Mouse (Mus musculus) forelimb bud, embryonic 11.5 days (tissue): Measurements from ENCODE around the gene Mmp1b.
"Not testable (repeated sequence)": the region's sequence is repeated elsewhere in the genome, so short reads cannot be mapped to it uniquely, and the experiment has no call there.

Experiments used
- DNase-seq: peaks from one replicate; pipeline ENCODE4 v3.0.0-alpha.2; 2012; ENCODE audit warnings: low read depth, low spot score

The Mmp1b gene

DNA sequence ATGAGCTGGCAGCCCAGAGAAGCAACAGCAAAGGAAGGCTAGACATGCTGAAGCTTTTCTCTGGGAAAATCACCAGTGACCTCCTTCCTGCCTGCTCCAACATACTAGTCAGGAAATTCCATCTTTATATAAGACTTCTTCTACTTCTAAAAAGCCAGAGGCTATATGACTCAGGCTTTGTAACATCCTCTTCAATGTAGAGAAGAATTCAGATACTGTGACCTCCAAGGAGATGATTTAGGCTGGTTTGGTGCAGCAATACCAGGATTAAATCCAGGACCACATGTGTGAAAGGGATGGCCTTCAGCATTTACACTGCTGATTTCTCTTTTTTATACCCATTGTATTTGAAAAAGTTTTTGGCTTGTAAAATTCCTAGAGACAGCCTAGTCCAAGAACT lies at the start of gene Mmp1b:
Mmp1b (minus strand) TSS at position 101 of the 400 bp plus-strand sequence.
- DNase-seq: no peak

DNA sequence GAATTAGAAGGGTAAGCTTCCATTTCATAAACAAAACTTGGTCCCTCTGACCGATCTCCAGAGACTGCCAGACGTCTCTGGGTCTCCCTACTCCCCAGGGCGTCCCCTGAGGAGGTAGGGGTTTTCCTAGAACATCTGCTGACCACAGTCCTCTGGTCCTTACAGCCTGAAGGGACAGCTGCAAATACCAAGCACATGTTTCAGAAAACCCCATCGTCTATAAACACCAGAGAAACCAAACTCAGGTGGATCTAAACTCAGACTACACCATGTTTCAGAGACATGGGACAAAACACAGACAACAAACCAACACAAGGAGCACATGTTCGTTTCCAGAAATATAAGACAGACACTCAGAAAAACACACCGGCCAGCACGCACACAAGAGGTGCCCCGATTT lies 8.7 kb upstream of the Mmp1b start:
- DNase-seq: not testable (repeated sequence)

DNA sequence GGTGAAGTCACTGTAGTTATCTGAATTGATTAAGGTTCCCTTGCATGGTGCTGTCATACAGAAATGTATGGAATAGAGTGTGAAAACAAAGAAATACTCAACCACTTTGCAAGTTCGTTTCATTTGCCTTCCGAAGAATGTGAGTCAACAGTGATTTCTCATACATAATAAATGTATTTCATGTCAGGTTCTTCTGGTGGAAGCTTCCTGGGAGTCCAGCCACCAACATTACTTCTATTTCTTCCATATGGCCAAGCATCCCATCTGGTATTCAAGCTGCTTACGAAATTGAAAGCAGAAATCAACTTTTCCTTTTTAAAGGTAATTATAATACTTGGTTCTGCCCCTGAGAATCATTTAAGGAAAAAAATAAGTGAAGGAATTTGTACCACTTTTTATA lies 33.3 kb downstream of the Mmp1b start:
- no peak for DNase-seq

DNA sequence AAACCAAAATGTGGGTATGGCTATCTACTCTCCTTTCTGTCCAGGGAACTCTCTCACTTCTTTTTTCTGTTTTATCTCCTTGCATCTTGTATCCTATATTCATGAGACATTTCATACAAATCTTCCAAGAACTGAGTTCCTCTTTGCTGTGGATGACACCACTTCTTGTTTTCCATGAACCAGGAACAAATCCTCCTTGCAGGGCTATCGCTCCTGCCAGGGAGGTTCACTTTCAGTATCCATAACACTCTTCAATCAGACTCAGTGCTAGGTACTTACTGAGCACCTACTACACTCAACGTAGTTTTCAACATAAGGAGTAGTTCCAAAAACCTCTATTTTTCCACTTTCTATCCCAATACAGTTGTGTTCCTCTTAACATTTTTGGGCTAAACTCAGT lies 42.3 kb downstream of the Mmp1b start:
- no peak for DNase-seq

DNA sequence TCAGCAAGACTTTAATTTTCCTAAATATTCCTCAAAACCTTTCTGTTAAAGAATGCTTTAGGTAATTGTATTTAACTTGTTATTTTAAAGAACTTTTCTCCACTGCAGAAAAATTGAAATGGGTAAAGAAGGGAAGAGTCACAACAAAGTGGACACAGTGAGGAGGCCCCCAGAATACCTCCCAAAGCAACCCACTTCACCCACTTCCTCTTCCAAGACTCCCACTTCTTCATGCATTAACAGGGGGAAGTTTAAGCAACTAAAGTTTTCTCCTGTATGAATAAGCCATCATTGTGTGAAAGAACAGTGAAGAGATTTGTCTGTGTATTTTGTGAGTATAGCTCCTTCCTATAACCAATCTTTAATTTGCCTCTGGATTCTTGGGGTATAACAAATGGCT lies 43.7 kb downstream of the Mmp1b start, which contains the start of gene Mmp12:
Mmp12 (plus strand) TSS at position 275 of the 400 bp plus-strand sequence.
- DNase-seq: no peak

DNA sequence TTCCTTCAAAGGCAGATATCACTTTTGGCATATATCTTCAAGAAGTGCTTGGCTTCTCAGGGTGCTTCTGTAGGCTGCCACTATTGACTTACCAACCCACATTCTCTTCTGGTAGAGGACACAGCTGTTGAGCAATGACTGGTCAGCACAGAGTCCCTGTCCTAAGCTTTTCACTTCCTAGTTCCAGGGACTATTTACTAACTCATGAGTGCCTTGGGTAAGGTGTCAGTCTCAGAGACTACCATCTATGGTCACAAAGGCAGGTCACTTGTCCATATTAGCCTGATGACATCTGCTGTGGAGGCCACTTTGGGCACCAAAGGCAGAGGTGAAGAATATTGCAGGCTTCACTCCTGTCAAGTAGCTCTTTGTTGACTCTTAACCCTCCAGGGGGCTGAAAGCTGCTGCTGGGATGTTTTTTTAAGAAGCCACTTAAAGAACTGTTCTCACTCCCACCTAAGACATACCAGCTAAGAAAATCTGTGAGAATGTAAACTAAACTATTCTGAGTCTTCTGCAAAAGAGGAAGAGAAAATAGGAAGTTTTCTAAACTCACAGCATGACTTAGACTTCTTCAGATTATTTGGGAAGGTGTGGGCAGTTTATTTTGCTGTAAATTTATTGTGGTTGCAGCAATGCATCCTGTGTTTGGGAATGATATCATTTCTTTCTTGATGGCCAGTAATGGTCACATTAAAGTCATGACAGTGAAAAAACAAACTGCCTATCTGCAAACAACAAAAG lies 50.9 kb downstream of the Mmp1b start:
- no peak for DNase-seq

DNA sequence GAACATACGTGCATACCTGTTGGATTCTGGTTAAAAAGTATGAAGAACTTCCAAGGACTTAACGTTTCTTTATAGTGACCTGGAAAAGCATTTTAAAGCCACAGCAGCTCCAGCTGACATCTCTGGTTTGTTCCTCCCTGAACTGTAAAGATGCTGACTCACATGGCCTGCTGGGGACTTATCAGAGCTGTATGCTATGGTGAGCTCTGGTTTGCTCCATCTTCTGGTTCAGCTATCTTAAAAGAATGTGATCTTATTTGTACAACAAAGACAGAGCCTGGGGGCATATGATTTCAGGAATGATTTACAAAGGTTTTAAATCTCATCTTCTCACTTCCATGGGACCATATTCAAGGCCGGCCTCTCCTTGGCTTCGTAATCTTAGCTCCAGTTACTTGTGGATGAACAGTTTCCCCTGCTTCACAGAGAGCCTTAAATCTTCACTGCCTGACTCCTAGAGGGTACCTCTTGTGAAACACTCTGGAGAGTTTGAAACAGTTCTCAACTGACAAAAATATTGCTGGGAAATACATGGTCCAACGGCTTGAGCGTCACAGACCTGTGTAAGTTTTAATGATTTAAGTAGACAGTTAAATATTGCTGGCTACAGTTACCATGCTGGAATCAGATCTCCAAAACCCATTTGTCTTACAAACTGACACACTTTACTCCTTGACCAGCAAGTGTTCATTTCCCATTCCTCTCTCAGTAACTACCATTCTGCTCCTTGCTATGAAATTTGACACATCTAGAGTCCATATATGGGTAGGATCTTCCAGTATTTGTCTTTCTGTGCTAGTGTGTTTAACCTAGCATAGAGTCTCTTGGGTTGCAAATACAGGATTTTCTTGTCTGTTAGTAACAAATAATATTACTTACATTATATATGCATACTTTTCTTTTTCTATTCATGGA lies 51.8 kb downstream of the Mmp1b start:
- no peak for DNase-seq

DNA sequence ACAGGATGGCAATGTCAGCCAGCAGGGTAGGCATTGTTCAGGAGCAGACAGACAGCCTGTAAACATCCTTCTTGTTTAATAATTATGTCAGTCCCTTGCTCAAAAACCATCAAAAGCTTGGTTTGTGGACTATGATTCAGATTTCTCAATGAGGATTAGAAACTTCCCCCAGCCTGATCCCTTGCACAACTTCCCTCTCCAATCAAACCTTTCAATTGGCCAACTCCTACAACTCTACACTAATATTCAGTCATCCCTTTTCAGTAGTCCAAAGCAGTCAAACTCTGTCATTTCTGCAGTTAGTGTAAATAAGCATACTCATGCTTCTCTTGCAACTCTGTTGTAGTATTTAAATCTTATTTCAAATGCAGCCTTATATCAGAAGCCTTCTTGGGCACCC lies 56.0 kb downstream of the Mmp1b start:
- DNase-seq: no peak
